Mouse (Mus musculus): ENCODE data around the gene C530025M09Rik. TPM values are rescaled to one million over a fixed set of nuclear protein-coding genes. Genes with fewer than 3 reads are reported as not detected.

Gene C530025M09Rik
- polyA plus RNA-seq (2014; fragmentation: Nextera tagmentation; extraction: Ambion mirVana), result not detected in 2 replicates

- Histone ChIP-seq H3K4me3 (ENCODE audit: low read depth, low read length) (peak within 1 kb of the TSS; percentile 55), H3K4me1 (ENCODE audit: control insufficient read depth, insufficient read depth, low read length) (no peaks in the 10 kb centered on the region), H3K27me3 (replicated peaks; ENCODE audit: control insufficient read depth, insufficient read depth, low read length) (peaks cover 47% of the 10 kb centered on the region), H3K4me2 (ENCODE audit: low read depth, low read length) (peak within 1 kb of the TSS; percentile 96), H3K27ac (replicated peaks; ENCODE audit: low read depth, low read length) (no peak within 1 kb of the TSS), H3K9ac (ENCODE audit: low read depth, low read length) (peak within 1 kb of the TSS; percentile 59), H3K36me3 (ENCODE audit: control insufficient read depth, insufficient read depth, low read length) (no peaks in the 10 kb centered on the region), H3K9me3 (ENCODE audit: control insufficient read depth, low read length) (no peaks in the 10 kb centered on the region)
- peak; percentile 84 for ATAC-seq (ENCODE audit: low read depth)
- DNase-seq (ENCODE audit: low spot score), result peak; percentile 65
- WGBS, result under 1% methylated on average over 55 of the region's 82 CpGs
Observed at GRCm38 (mm10) chr2:149830536-149831458, at the start of gene C530025M09Rik. TSS of gene C530025M09Rik (minus strand) at chr2:149831213.

GRCm38 (mm10) chr2:149877954-149878353 lies 46.9 kb upstream of the C530025M09Rik start:
- H3K4me3 ChIP-seq (ENCODE audit: low read depth, low read length), result no peak overlapping the region
- no peaks in the 10 kb centered on the region for H3K9me3 ChIP-seq (ENCODE audit: control insufficient read depth, low read length)
- WGBS, result 56% methylated on average over 2 of the region's 2 CpGs
- ATAC-seq (ENCODE audit: low read depth), result no peak
- no peaks in the 10 kb centered on the region for H3K36me3 ChIP-seq (ENCODE audit: control insufficient read depth, insufficient read depth, low read length)
- H3K4me2 ChIP-seq (ENCODE audit: low read depth, low read length), result no peak overlapping the region
- no peak overlapping the region for H3K9ac ChIP-seq (ENCODE audit: low read depth, low read length)
- H3K27ac ChIP-seq (replicated peaks; ENCODE audit: low read depth, low read length), result no peak overlapping the region
- no peaks in the 10 kb centered on the region for H3K27me3 ChIP-seq (replicated peaks; ENCODE audit: control insufficient read depth, insufficient read depth, low read length)
- no peak for DNase-seq (ENCODE audit: low spot score)
- H3K4me1 ChIP-seq (ENCODE audit: control insufficient read depth, insufficient read depth, low read length), result no peaks in the 10 kb centered on the region

GRCm38 (mm10) chr2:149873346-149873745 lies 42.3 kb upstream of the C530025M09Rik start:
- no peak for DNase-seq (ENCODE audit: low spot score)
- WGBS, result 83% methylated on average over 3 of the region's 3 CpGs
- Histone ChIP-seq H3K4me1 (ENCODE audit: control insufficient read depth, insufficient read depth, low read length) (no peaks in the 10 kb centered on the region), H3K4me2 (ENCODE audit: low read depth, low read length) (no peak overlapping the region), H3K27ac (replicated peaks; ENCODE audit: low read depth, low read length) (no peak overlapping the region), H3K9me3 (ENCODE audit: control insufficient read depth, low read length) (no peaks in the 10 kb centered on the region), H3K27me3 (replicated peaks; ENCODE audit: control insufficient read depth, insufficient read depth, low read length) (no peaks in the 10 kb centered on the region), H3K9ac (ENCODE audit: low read depth, low read length) (no peak overlapping the region), H3K4me3 (ENCODE audit: low read depth, low read length) (no peak overlapping the region), H3K36me3 (ENCODE audit: control insufficient read depth, insufficient read depth, low read length) (no peaks in the 10 kb centered on the region)
- ATAC-seq (ENCODE audit: low read depth), result no peak

- H3K9me3 ChIP-seq (ENCODE audit: control insufficient read depth, low read length), result no peaks in the 10 kb centered on the region
- 81% methylated on average over 4 of the region's 4 CpGs for WGBS
Observed at GRCm38 (mm10) chr2:149872496-149872895, 41.5 kb upstream of the C530025M09Rik start.

GRCm38 (mm10) chr2:149870496-149870895 lies 39.5 kb upstream of the C530025M09Rik start:
- whole genome bisulfite sequencing, result 45% methylated on average over 2 of the region's 2 CpGs
- DNase-seq (ENCODE audit: low spot score) (no peak), ATAC-seq (ENCODE audit: low read depth) (no peak)
- H3K27ac ChIP-seq (replicated peaks; ENCODE audit: low read depth, low read length), result no peak overlapping the region
- no peak overlapping the region for H3K9ac ChIP-seq (ENCODE audit: low read depth, low read length)
- no peak overlapping the region for H3K4me2 ChIP-seq (ENCODE audit: low read depth, low read length)
- H3K27me3 ChIP-seq (replicated peaks; ENCODE audit: control insufficient read depth, insufficient read depth, low read length), result no peaks in the 10 kb centered on the region
- no peaks in the 10 kb centered on the region for H3K4me1 ChIP-seq (ENCODE audit: control insufficient read depth, insufficient read depth, low read length)
- H3K9me3 ChIP-seq (ENCODE audit: control insufficient read depth, low read length), result no peaks in the 10 kb centered on the region
- no peaks in the 10 kb centered on the region for H3K36me3 ChIP-seq (ENCODE audit: control insufficient read depth, insufficient read depth, low read length)
- no peak overlapping the region for H3K4me3 ChIP-seq (ENCODE audit: low read depth, low read length)

More at GRCm38 (mm10) chr2:149872496-149872895, 41.5 kb upstream of the C530025M09Rik start:
- Histone ChIP-seq H3K4me3 (ENCODE audit: low read depth, low read length) (no peak overlapping the region), H3K4me1 (ENCODE audit: control insufficient read depth, insufficient read depth, low read length) (no peaks in the 10 kb centered on the region), H3K27me3 (replicated peaks; ENCODE audit: control insufficient read depth, insufficient read depth, low read length) (no peaks in the 10 kb centered on the region), H3K27ac (replicated peaks; ENCODE audit: low read depth, low read length) (no peak overlapping the region), H3K4me2 (ENCODE audit: low read depth, low read length) (no peak overlapping the region), H3K36me3 (ENCODE audit: control insufficient read depth, insufficient read depth, low read length) (no peaks in the 10 kb centered on the region), H3K9ac (ENCODE audit: low read depth, low read length) (no peak overlapping the region)
- ATAC-seq (ENCODE audit: low read depth) (no peak), DNase-seq (ENCODE audit: low spot score) (no peak)

- Histone ChIP-seq H3K4me3 (ENCODE audit: low read depth, low read length) (no peak overlapping the region), H3K27me3 (replicated peaks; ENCODE audit: control insufficient read depth, insufficient read depth, low read length) (no peaks in the 10 kb centered on the region), H3K4me1 (ENCODE audit: control insufficient read depth, insufficient read depth, low read length) (no peaks in the 10 kb centered on the region), H3K9me3 (ENCODE audit: control insufficient read depth, low read length) (no peaks in the 10 kb centered on the region), H3K36me3 (ENCODE audit: control insufficient read depth, insufficient read depth, low read length) (no peaks in the 10 kb centered on the region), H3K4me2 (ENCODE audit: low read depth, low read length) (no peak overlapping the region), H3K27ac (replicated peaks; ENCODE audit: low read depth, low read length) (no peak overlapping the region), H3K9ac (ENCODE audit: low read depth, low read length) (no peak overlapping the region)
- DNase-seq (ENCODE audit: low spot score) (no peak), ATAC-seq (ENCODE audit: low read depth) (no peak)
- WGBS, result 71% methylated on average over 5 of the region's 5 CpGs
Observed at GRCm38 (mm10) chr2:149865914-149866435, 35.0 kb upstream of the C530025M09Rik start.

GRCm38 (mm10) chr2:149861002-149861401 lies 30.0 kb upstream of the C530025M09Rik start:
- Histone ChIP-seq H3K4me1 (ENCODE audit: control insufficient read depth, insufficient read depth, low read length) (no peaks in the 10 kb centered on the region), H3K27me3 (replicated peaks; ENCODE audit: control insufficient read depth, insufficient read depth, low read length) (no peaks in the 10 kb centered on the region), H3K27ac (replicated peaks; ENCODE audit: low read depth, low read length) (no peak overlapping the region), H3K36me3 (ENCODE audit: control insufficient read depth, insufficient read depth, low read length) (no peaks in the 10 kb centered on the region), H3K4me2 (ENCODE audit: low read depth, low read length) (no peak overlapping the region), H3K4me3 (ENCODE audit: low read depth, low read length) (no peak overlapping the region), H3K9me3 (ENCODE audit: control insufficient read depth, low read length) (no peaks in the 10 kb centered on the region), H3K9ac (ENCODE audit: low read depth, low read length) (no peak overlapping the region)
- whole genome bisulfite sequencing, result 85% methylated on average over 3 of the region's 3 CpGs
- DNase-seq (ENCODE audit: low spot score) (no peak), ATAC-seq (ENCODE audit: low read depth) (no peak)

GRCm38 (mm10) chr2:149848778-149849177 lies 17.8 kb upstream of the C530025M09Rik start:
- ATAC-seq (ENCODE audit: low read depth) (no peak), DNase-seq (ENCODE audit: low spot score) (no peak)
- H3K4me2 ChIP-seq (ENCODE audit: low read depth, low read length), result no peak overlapping the region
- 53% methylated on average over 4 of the region's 4 CpGs for WGBS
- H3K9me3 ChIP-seq (ENCODE audit: control insufficient read depth, low read length), result no peaks in the 10 kb centered on the region
- H3K4me1 ChIP-seq (ENCODE audit: control insufficient read depth, insufficient read depth, low read length), result no peaks in the 10 kb centered on the region
- H3K4me3 ChIP-seq (ENCODE audit: low read depth, low read length), result no peak overlapping the region
- no peaks in the 10 kb centered on the region for H3K36me3 ChIP-seq (ENCODE audit: control insufficient read depth, insufficient read depth, low read length)
- no peaks in the 10 kb centered on the region for H3K27me3 ChIP-seq (replicated peaks; ENCODE audit: control insufficient read depth, insufficient read depth, low read length)
- no peak overlapping the region for H3K9ac ChIP-seq (ENCODE audit: low read depth, low read length)
- H3K27ac ChIP-seq (replicated peaks; ENCODE audit: low read depth, low read length), result no peak overlapping the region

Measured in embryonic facial prominence, embryonic 14.5 days (tissue).